Mouse (Mus musculus) bone marrow macrophage, adult 2 months (primary cell): Measurements from ENCODE around the gene Psmc1.

Source experiments
- CTCF ChIP-seq: IDR thresholded peaks from 2 replicates; pipeline ENCODE4 v1.5.1; 2012; ENCODE audit warnings: low read depth, mild to moderate bottlenecking, low read length, moderate library complexity
- POLR2A ChIP-seq: IDR thresholded peaks from 2 replicates; pipeline ENCODE4 v1.6.1; 2012; ENCODE audit warnings: mild to moderate bottlenecking, low read depth, low read length, borderline replicate concordance

DNA sequence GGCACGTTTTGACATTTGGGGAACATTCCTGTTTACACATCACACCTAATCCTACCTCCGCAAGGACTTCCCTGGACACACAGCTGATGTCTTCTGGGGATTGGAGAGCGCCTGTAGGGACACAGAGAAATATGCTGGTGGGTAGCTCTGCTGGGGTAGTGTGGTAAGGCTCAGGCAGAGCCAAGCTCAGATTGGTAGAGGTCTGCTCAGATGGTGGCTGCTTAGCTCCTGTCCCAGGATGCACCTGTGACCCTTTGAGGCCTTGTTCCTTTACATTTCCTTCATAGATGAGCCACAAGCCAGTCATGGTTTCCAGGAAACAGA is 9.3 kb upstream of the Psmc1 start:
- TF ChIP-seq CTCF (no peak), POLR2A (no peak)
